Mouse (Mus musculus): ENCODE data around the gene Dync1i1. TPM values are rescaled to one million over a fixed set of nuclear protein-coding genes. Genes with fewer than 3 reads are reported as not detected.

Dync1i1 gene
- polyA plus RNA-seq, 1 experiment from 2014 or later = 29.5 TPM

DNA sequence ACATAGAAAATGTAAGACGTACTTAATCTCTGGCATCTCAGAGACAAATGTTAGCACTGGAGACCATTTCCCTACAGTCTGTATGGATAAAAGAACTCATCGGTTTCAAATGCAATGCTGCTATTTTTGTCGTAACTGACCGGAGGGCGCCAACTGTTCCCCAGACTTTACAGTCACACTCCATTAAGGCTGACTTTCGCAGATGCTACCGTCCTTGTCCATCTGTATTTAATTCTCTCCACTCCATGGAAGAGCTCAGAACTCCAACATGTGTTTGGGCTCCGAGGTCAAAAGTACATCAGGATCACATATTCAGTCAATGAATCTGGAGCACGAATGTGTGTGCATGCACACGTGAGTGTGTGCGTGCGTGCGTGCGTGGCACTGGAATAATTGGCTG, 58.4 kb downstream of the Dync1i1 start:
- Histone ChIP-seq H3K36me3 (no peaks in the 10 kb centered on the region), H3K9ac (no peak overlapping the region), H3K27ac (replicated peaks) (no peak overlapping the region), H3K4me2 (no peak overlapping the region), H3K4me3 (no peak overlapping the region), H3K27me3 (no peaks in the 10 kb centered on the region), H3K9me3 (no peaks in the 10 kb centered on the region), H3K4me1 (replicated peaks) (no peaks in the 10 kb centered on the region)
- 88% methylated on average over 14 of the region's 14 CpGs for WGBS
- no peak for ATAC-seq (ENCODE audit: low FRiP score, low read depth)

DNA sequence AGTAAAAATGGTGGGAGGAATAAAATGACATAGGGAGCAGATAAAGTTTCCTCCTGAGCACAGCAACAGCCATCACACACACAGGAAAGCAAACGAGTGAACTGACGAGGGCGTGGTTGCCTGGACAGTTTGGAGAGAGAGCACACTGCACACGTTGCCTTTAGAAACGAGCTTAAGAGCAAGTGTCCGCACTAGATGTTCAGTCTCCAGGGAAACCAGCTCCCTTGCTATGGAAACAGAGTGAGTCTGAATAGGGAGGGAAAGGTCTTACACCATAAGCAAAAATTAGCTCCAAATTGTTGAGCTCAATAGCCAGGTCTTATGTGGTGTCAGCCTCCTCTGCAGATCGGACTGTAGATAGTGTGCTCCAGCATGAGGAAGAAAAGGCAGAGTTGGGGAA, 65.2 kb downstream of the Dync1i1 start:
- no peak overlapping the region for H3K4me3 ChIP-seq
- WGBS = 45% methylated on average over 7 of the region's 7 CpGs
- no peak for ATAC-seq (ENCODE audit: low FRiP score, low read depth)
- no peak overlapping the region for H3K9ac ChIP-seq
- no peak overlapping the region for H3K4me2 ChIP-seq
- no peaks in the 10 kb centered on the region for H3K27me3 ChIP-seq
- H3K4me1 ChIP-seq (replicated peaks) = no peaks in the 10 kb centered on the region
- H3K36me3 ChIP-seq = no peaks in the 10 kb centered on the region
- H3K27ac ChIP-seq (replicated peaks) = no peak overlapping the region
- no peaks in the 10 kb centered on the region for H3K9me3 ChIP-seq

DNA sequence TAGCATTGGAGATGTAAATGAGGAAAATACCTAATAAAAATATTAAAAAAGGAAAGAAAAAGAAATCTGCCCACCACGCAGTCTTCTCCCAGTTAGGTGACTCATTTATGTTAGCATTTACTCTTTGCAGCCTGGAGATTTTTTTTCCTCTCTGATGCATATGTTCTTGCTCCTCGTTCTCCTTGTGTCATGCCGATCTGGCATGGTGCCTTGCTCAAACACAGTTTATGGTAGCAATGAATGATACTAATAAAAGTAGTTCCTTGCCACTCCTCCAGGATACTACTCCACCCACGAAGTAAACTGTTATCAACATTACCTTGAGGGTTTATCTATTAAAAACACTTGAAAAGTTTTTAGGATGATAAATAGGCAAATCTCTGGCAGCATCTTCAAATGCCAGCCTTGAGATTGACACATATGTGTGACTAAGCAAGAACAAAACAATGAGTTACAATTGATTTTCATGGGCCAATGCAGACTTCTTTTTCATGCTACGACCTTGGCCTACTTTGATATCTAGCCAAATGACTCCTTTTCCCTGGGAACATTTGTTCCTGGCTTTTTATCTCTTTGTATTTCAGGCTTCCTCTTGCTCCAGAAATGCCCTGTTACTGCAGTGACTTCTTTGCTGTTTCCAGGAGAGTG, 68.8 kb downstream of the Dync1i1 start:
- Histone ChIP-seq H3K9ac (no peak overlapping the region), H3K27me3 (no peaks in the 10 kb centered on the region), H3K4me1 (replicated peaks) (no peaks in the 10 kb centered on the region), H3K9me3 (no peaks in the 10 kb centered on the region), H3K4me3 (no peak overlapping the region), H3K4me2 (no peak overlapping the region), H3K36me3 (no peaks in the 10 kb centered on the region), H3K27ac (replicated peaks) (no peak overlapping the region)
- 48% methylated on average over 5 of the region's 5 CpGs for WGBS
- no peak for ATAC-seq (ENCODE audit: low FRiP score, low read depth)

DNA sequence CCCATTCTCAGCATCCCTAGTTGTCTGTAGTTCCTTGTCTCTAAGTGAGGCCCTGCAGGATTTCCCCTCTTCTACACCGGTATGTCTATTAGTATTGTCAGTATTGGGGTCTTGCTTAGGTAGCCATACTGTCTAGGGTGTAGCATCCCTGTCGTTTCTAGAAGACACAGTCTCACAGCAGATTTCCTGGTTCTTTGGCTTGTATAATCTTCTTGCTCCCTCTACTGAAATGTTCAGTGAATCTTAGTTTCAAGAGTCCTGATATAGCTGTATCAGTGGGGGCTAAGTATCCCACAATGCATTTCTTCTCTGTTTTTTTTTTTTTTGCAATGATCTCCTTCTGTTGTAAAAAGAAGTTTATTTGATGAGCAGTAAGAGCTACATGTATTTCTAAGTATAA, 69.9 kb downstream of the Dync1i1 start:
- 69% methylated on average over 2 of the region's 2 CpGs for WGBS

DNA sequence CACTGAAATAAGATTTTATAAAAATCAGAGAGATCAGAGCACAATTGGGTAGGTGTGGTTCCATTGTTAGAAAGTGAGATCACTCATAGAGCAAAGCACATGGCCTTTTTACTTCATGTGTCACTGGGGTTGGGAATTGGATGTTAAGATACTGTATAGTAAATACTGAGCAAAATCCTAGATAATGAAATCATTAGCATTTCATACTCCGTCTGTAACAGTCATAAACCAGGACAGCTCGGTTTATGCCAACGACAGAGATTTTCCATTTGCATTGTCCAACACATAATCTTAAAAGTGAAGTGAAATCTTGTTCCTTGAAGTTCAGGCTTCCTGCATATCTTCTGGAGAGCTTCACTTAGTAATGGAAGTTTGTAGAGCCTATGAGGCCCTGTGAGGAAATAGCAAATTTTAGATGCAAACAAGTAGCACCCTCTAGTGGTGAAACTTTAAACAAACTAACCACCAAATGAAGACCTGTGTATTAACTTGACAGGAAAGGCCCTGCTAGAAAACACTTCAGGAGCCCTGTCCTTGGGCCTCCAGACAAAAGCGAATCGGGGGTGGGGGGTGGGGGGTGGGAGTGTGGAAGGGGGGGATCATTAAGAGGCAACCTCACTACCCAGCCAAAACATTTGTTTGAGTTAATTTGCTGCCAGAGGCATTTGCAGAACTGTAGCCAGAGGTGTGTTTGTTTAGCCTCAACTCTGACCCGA, 76.8 kb downstream of the Dync1i1 start:
- Histone ChIP-seq H3K4me3 (no peak overlapping the region), H3K27ac (replicated peaks) (no peak overlapping the region), H3K9me3 (no peaks in the 10 kb centered on the region), H3K4me2 (no peak overlapping the region), H3K4me1 (replicated peaks) (no peaks in the 10 kb centered on the region), H3K9ac (no peak overlapping the region), H3K27me3 (no peaks in the 10 kb centered on the region), H3K36me3 (no peaks in the 10 kb centered on the region)
- ATAC-seq (ENCODE audit: low FRiP score, low read depth) = peak; percentile 89
- WGBS = 54% methylated on average over 6 of the region's 6 CpGs

More for the DNA sequence above, 69.9 kb downstream of the Dync1i1 start:
- ATAC-seq (ENCODE audit: low FRiP score, low read depth) = no peak
- Histone ChIP-seq H3K27me3 (no peaks in the 10 kb centered on the region), H3K4me1 (replicated peaks) (no peaks in the 10 kb centered on the region), H3K9me3 (no peaks in the 10 kb centered on the region), H3K36me3 (no peaks in the 10 kb centered on the region), H3K4me3 (no peak overlapping the region), H3K9ac (no peak overlapping the region), H3K4me2 (no peak overlapping the region), H3K27ac (replicated peaks) (no peak overlapping the region)

DNA sequence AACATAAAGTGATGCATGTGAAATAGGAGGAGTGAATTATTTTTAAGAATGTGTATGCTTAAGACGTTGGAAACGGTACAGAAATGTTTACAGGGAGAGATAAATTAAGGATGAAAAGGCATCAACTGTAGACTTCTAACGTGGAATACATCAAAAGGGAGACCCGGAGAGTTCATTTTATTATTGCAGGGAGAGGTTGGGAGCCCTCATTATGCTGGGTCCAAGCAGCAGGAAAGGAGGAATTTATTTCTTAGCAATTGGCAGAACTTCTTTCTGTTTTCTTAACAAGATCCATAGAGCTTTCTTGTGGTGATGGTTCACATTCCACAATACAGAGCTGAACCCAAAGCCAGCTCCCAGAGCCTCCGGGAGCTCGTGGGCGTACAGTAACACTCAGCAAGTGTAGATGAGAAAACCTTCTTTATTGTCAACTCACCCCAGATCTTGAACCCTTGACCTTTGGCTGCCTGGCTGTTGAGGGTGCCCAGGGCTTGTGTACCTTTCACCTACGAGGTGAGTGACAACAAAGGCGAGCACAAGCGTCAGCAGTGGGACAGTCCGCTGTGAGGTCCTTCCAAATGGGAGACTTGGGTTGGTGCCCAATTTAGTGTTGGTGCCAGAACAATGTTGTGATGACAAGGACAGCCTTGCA, 77.5 kb downstream of the Dync1i1 start:
- ATAC-seq (ENCODE audit: low FRiP score, low read depth) = no peak
- H3K4me3 ChIP-seq = no peak overlapping the region
- no peaks in the 10 kb centered on the region for H3K36me3 ChIP-seq
- no peaks in the 10 kb centered on the region for H3K27me3 ChIP-seq
- no peak overlapping the region for H3K9ac ChIP-seq
- 67% methylated on average over 11 of the region's 11 CpGs for WGBS
- no peaks in the 10 kb centered on the region for H3K4me1 ChIP-seq (replicated peaks)
- H3K4me2 ChIP-seq = no peak overlapping the region
- no peaks in the 10 kb centered on the region for H3K9me3 ChIP-seq
- H3K27ac ChIP-seq (replicated peaks) = no peak overlapping the region

DNA sequence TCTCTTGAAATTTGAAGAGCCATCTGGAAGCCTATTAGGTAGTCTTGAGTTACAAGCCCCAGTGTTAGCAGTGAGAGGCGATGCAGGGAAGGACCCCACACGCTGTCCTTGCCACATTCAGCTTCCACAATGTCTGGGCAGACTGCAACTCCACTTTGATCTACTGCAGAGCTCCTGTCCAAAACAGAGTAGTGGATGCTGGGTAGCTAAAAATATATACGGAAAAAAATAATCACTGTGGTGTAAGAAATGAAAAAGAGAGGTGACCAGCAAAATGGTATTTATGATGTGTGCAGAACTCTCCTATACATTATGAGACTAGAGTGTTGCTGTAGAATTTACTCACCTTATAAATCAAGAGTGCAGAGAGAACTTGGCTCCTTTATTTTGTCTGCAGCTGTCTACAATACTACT, 82.6 kb downstream of the Dync1i1 start:
- Histone ChIP-seq H3K36me3 (no peaks in the 10 kb centered on the region), H3K27ac (replicated peaks) (no peak overlapping the region), H3K9me3 (no peaks in the 10 kb centered on the region), H3K4me3 (no peak overlapping the region), H3K4me2 (no peak overlapping the region), H3K4me1 (replicated peaks) (no peaks in the 10 kb centered on the region), H3K9ac (no peak overlapping the region), H3K27me3 (no peaks in the 10 kb centered on the region)
- ATAC-seq (ENCODE audit: low FRiP score, low read depth) = no peak
- WGBS = 82% methylated on average over 3 of the region's 3 CpGs

DNA sequence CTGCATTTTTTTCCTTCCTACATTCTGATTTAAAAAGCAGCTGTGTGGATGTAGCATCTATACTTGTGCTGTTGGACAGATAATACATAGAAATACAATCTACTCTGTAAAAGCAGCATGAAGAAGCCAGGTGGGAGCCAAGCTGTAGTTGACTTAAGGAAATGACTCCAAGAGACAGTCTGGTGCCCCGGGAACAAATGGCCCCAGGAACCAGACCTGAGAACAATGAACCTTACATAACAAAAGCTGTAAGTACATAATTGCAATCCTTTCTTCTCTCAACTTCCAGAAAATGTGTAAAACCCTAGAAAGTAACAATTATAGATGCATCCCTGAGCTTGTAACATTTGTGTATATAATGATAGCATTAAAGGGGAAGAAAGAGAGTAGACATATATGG, 86.6 kb downstream of the Dync1i1 start:
- ATAC-seq (ENCODE audit: low FRiP score, low read depth) = no peak
- Histone ChIP-seq H3K27me3 (no peaks in the 10 kb centered on the region), H3K9ac (no peak overlapping the region), H3K27ac (replicated peaks) (no peak overlapping the region), H3K36me3 (no peaks in the 10 kb centered on the region), H3K4me1 (replicated peaks) (no peaks in the 10 kb centered on the region), H3K4me2 (no peak overlapping the region), H3K9me3 (no peaks in the 10 kb centered on the region), H3K4me3 (no peak overlapping the region)
- WGBS = 45% methylated on average over 1 of the region's 1 CpGs

DNA sequence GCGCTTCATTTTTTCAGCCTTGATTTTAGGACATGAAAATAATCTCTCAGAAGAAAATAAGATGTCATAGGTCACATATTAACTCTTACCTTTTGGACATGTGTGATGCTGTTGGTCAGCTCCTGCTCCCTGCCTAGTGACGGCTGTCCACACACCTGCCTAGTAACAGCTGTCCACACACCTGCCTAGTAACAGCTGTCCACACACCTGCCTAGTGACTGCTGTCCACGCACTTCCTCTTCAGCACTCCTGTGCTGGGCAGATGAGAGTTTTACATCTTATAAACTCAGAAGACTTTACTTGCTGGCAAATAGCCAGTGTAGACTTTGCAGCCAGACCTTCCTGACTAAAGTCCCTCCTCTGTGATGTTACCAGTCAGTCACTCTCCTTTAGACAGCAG, 94.2 kb downstream of the Dync1i1 start:
- no peaks in the 10 kb centered on the region for H3K4me1 ChIP-seq (replicated peaks)
- 88% methylated on average over 3 of the region's 3 CpGs for WGBS
- H3K9me3 ChIP-seq = no peaks in the 10 kb centered on the region
- H3K36me3 ChIP-seq = no peaks in the 10 kb centered on the region
- 0 out of 2 replicates have a peak, but pooled peaks cover 3% of the 10 kb centered on the region for H3K27me3 ChIP-seq
- no peak overlapping the region for H3K27ac ChIP-seq (replicated peaks)
- ATAC-seq (ENCODE audit: low FRiP score, low read depth) = no peak
- H3K4me3 ChIP-seq = no peak overlapping the region
- H3K9ac ChIP-seq = no peak overlapping the region
- H3K4me2 ChIP-seq = no peak overlapping the region

DNA sequence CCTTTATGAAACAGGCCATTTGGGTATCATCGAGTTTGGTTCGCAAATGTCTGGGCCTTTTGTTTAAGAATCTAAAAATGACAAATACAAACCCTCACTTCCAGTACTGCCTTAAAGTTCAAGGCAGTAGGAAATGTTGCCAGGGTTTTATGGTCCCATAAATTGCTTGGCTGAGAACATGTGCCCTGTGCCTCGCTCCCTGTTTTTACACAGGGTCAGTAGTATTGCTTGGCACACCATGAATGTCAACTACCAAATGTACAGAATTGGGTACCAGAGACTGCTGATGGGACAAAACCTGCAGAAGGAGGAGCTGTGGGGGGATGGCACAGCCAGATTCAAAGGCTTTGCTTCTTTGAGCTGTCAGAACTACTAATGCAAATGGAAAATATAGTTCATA, 100.0 kb downstream of the Dync1i1 start:
- 94% methylated on average over 3 of the region's 3 CpGs for WGBS
- H3K4me3 ChIP-seq = no peak overlapping the region
- no peak overlapping the region for H3K4me2 ChIP-seq
- H3K36me3 ChIP-seq = no peaks in the 10 kb centered on the region
- no peak overlapping the region for H3K27ac ChIP-seq (replicated peaks)
- H3K27me3 ChIP-seq = 0 out of 2 replicates have a peak, but pooled peaks cover 3% of the 10 kb centered on the region
- no peaks in the 10 kb centered on the region for H3K9me3 ChIP-seq
- no peak overlapping the region for H3K9ac ChIP-seq
- no peaks in the 10 kb centered on the region for H3K4me1 ChIP-seq (replicated peaks)
- ATAC-seq (ENCODE audit: low FRiP score, low read depth) = no peak

DNA sequence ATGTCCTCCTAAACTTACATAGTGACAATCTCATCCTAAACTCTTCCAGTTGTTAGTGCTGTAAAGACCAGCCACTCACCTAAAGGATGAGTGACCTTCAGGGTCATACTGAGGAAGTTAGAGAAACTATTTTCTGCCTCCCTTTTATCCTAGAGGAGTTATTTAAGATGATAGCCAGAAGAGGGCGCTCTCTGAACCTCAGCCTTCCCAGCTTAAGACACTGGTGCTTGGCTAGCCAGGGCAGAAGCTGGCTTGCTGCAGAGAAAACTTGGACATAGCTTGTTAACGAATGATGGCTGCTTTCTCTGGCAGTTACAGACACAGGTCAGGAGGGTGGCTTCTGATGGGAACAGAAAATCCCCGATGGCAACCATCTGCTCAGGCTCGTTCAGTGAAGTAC, 101.6 kb downstream of the Dync1i1 start:
- Histone ChIP-seq H3K27ac (replicated peaks) (no peak overlapping the region), H3K27me3 (no peaks in the 10 kb centered on the region), H3K9me3 (no peaks in the 10 kb centered on the region), H3K36me3 (no peaks in the 10 kb centered on the region), H3K4me3 (no peak overlapping the region), H3K9ac (no peak overlapping the region), H3K4me1 (replicated peaks) (no peaks in the 10 kb centered on the region), H3K4me2 (no peak overlapping the region)
- 54% methylated on average over 4 of the region's 4 CpGs for WGBS
- ATAC-seq (ENCODE audit: low FRiP score, low read depth) = no peak

DNA sequence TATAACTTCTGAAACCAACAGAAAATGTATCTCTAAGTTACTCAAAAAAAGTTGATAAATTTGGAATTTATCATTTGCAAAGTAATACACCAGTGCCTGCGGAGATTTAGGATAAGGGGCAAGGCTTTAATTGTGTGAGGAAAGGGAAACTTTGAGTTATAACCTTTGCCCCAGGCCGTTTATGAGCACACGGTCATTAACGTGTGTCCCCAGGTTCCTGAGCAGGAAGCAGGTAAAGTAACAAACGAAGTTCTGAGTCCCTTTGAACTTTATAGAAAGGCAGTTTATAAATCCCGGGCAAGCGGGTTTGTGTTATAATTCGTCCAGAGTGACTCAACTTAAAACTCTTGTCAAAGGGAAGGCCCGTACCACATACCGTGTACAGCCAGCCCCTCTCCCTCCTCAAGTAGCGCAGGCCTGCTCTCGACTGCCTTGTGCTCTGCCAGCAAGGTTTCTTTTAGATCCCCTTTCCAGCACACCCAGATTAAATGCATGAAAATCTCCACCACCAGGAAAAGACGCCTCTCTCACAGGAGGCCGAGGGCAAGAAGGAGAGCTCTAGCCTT, 103.1 kb downstream of the Dync1i1 start:
- no peak overlapping the region for H3K9ac ChIP-seq
- H3K27me3 ChIP-seq = no peaks in the 10 kb centered on the region
- no peak overlapping the region for H3K4me3 ChIP-seq
- H3K9me3 ChIP-seq = no peaks in the 10 kb centered on the region
- no peak overlapping the region for H3K27ac ChIP-seq (replicated peaks)
- H3K36me3 ChIP-seq = no peaks in the 10 kb centered on the region
- ATAC-seq (ENCODE audit: low FRiP score, low read depth) = no peak
- H3K4me1 ChIP-seq (replicated peaks) = no peaks in the 10 kb centered on the region
- no peak overlapping the region for H3K4me2 ChIP-seq
- WGBS = 79% methylated on average over 14 of the region's 14 CpGs
